Mouse (Mus musculus) MEL (cell line): ENCODE measurements around the gene Ccdc185. TPM values are rescaled to one million over a fixed set of nuclear protein-coding genes. Genes with fewer than 3 reads are reported as not detected.

ENCODE experiments used
- DNase-seq: peaks from one replicate; pipeline ENCODE4 v3.0.0; 2011; ENCODE audit warnings: low read depth, low spot score
- H3K27ac ChIP-seq: 2 replicates; pipeline ENCODE4 v1.5.1; 2012; ENCODE audit warnings: low read depth, mild to moderate bottlenecking, control low read depth, low read length, moderate library complexity; ENCODE audit not compliant: control insufficient read depth
- H3K27me3 ChIP-seq, 2 experiments: fragments of 150-350 bp in 1 of 2; sonication (generic) in 1 of 2; 2 replicates each; pipeline ENCODE4 v1.6.1; 2012; ENCODE audit warnings: low read length in 2 of 2, mild to moderate bottlenecking in 2 of 2, improper control_type of control experiment in 1 of 2, moderate library complexity in 1 of 2; ENCODE audit not compliant: insufficient read depth in 2 of 2, control insufficient read depth in 1 of 2
- H3K36me3 ChIP-seq, 2 experiments: 2 replicates each; pipeline ENCODE4 v1.6.1; 2012 to 2014; ENCODE audit warnings: low read length in 2 of 2, improper control_type of control experiment in 1 of 2, inconsistent platforms in 1 of 2, mild to moderate bottlenecking in 1 of 2; ENCODE audit not compliant: insufficient read depth in 2 of 2, control insufficient read depth in 1 of 2
- H3K4me1 ChIP-seq, 2 experiments: fragments of 150-350 bp in 1 of 2; sonication (generic) in 1 of 2; 2 replicates each; pipeline ENCODE4 v1.6.1; 2012; ENCODE audit warnings: low read length in 2 of 2, improper control_type of control experiment in 1 of 2, mild to moderate bottlenecking in 1 of 2; ENCODE audit not compliant: insufficient read depth in 2 of 2, control insufficient read depth in 1 of 2
- H3K4me3 ChIP-seq, 2 experiments: fragments of 150-350 bp in 1 of 2; sonication (generic) in 1 of 2; 2 replicates each; pipeline ENCODE4 v1.5.1; 2012; ENCODE audit warnings: low read depth in 2 of 2, low read length in 2 of 2, mild to moderate bottlenecking in 2 of 2, moderate library complexity in 2 of 2, control low read depth in 1 of 2, improper control_type of control experiment in 1 of 2; ENCODE audit not compliant: control insufficient read depth in 1 of 2, insufficient read depth in 1 of 2
- H3K79me2 ChIP-seq: 2 replicates; pipeline ENCODE4 v1.6.1; 2012; ENCODE audit warnings: mild to moderate bottlenecking, low read length, moderate library complexity; ENCODE audit not compliant: control insufficient read depth, poor library complexity, insufficient read depth
- H3K9ac ChIP-seq: 2 replicates; pipeline ENCODE4 v1.6.1; 2012; ENCODE audit warnings: low read depth, mild to moderate bottlenecking, control low read depth, low read length, moderate library complexity; ENCODE audit not compliant: control insufficient read depth, poor library complexity, severe bottlenecking
- H3K9me3 ChIP-seq: fragments of 150-350 bp; sonication (generic); replicated peaks from 2 replicates; pipeline ENCODE4 v1.6.1; 2012; ENCODE audit warnings: mild to moderate bottlenecking, low read length, improper control_type of control experiment, moderate library complexity; ENCODE audit not compliant: insufficient read depth
- BHLHE40 ChIP-seq: IDR thresholded peaks from 2 replicates; pipeline ENCODE4 v1.6.1; 2012; ENCODE audit warnings: low read depth, mild to moderate bottlenecking, inconsistent platforms, low read length, improper control_type of control experiment, borderline replicate concordance
- CHD1 ChIP-seq: IDR thresholded peaks from 2 replicates; pipeline ENCODE4 v1.6.1; 2012; ENCODE audit warnings: low read depth, mild to moderate bottlenecking, inconsistent platforms, low read length, improper control_type of control experiment
- CHD2 ChIP-seq: IDR thresholded peaks from 2 replicates; pipeline ENCODE4 v1.6.1; 2011; ENCODE audit warnings: low read length, improper control_type of control experiment
- ELF1 ChIP-seq: IDR thresholded peaks from 2 replicates; pipeline ENCODE4 v1.6.1; 2014; ENCODE audit warnings: low read depth, mild to moderate bottlenecking, inconsistent platforms, low read length, improper control_type of control experiment, moderate library complexity
- ETS1 ChIP-seq: IDR thresholded peaks from 2 replicates; pipeline ENCODE4 v1.6.1; 2012; ENCODE audit warnings: low read depth, mild to moderate bottlenecking, inconsistent platforms, low read length, improper control_type of control experiment, moderate library complexity
- GABPA ChIP-seq: IDR thresholded peaks from 2 replicates; pipeline ENCODE4 v1.6.1; 2012; ENCODE audit warnings: low read depth, mild to moderate bottlenecking, inconsistent platforms, low read length, improper control_type of control experiment, moderate library complexity
- KAT2A ChIP-seq: conservative IDR thresholded peaks from 2 replicates; pipeline ENCODE4 v1.6.1; 2012; ENCODE audit warnings: low read depth, low read length, improper control_type of control experiment, inconsistent platforms
- MAZ ChIP-seq: IDR thresholded peaks from 2 replicates; pipeline ENCODE4 v1.6.1; 2012; ENCODE audit warnings: low read depth, mild to moderate bottlenecking, inconsistent platforms, low read length, improper control_type of control experiment
- MEF2A ChIP-seq: IDR thresholded peaks from 2 replicates; pipeline ENCODE4 v1.6.1; 2014; ENCODE audit warnings: low read depth, mild to moderate bottlenecking, inconsistent platforms, low read length, improper control_type of control experiment; ENCODE audit not compliant: poor library complexity, insufficient replicate concordance, severe bottlenecking; ENCODE audit errors: extremely low read depth
- MYB ChIP-seq: IDR thresholded peaks from 2 replicates; pipeline ENCODE4 v1.6.1; 2011; ENCODE audit warnings: mild to moderate bottlenecking, low read depth, low read length, improper control_type of control experiment
- NELFE ChIP-seq: IDR thresholded peaks from 2 replicates; pipeline ENCODE4 v1.6.1; 2011; ENCODE audit warnings: low read depth, low read length, improper control_type of control experiment
- POLR2A ChIP-seq, 2 experiments: IDR thresholded peaks; 2 replicates each; pipeline ENCODE4 v1.6.1; 2011 to 2012; ENCODE audit warnings: low read length in 2 of 2, mild to moderate bottlenecking in 2 of 2, control low read depth in 1 of 2, improper control_type of control experiment in 1 of 2, low read depth in 1 of 2, moderate library complexity in 1 of 2; ENCODE audit not compliant: control insufficient read depth in 1 of 2, insufficient read depth in 1 of 2, poor library complexity in 1 of 2
- POLR2AphosphoS2 ChIP-seq: IDR thresholded peaks from 2 replicates; pipeline ENCODE4 v1.6.1; 2011; ENCODE audit warnings: low read length, improper control_type of control experiment
- RAD21 ChIP-seq: IDR thresholded peaks from 2 replicates; pipeline ENCODE4 v1.6.1; 2011; ENCODE audit warnings: mild to moderate bottlenecking, low read depth, low read length, improper control_type of control experiment
- TAL1 ChIP-seq: IDR thresholded peaks from 2 replicates; pipeline ENCODE4 v1.6.1; 2012; ENCODE audit warnings: mild to moderate bottlenecking, inconsistent platforms, low read length, moderate library complexity, mixed read lengths
- TCF12 ChIP-seq: IDR thresholded peaks from 2 replicates; pipeline ENCODE4 v1.6.1; 2014; ENCODE audit warnings: low read depth, mild to moderate bottlenecking, inconsistent platforms, low read length, improper control_type of control experiment, moderate library complexity
- USF1 ChIP-seq: IDR thresholded peaks from 2 replicates; pipeline ENCODE4 v1.6.1; 2014; ENCODE audit warnings: low read depth, mild to moderate bottlenecking, inconsistent platforms, low read length, improper control_type of control experiment, moderate library complexity
- ZKSCAN1 ChIP-seq: IDR thresholded peaks from 2 replicates; pipeline ENCODE4 v1.6.1; 2012; ENCODE audit warnings: low read depth, mild to moderate bottlenecking, inconsistent platforms, low read length, improper control_type of control experiment, moderate library complexity
- ZMIZ1 ChIP-seq: IDR thresholded peaks from 2 replicates; pipeline ENCODE4 v1.6.1; 2012; ENCODE audit warnings: low read depth, mild to moderate bottlenecking, inconsistent platforms, low read length, improper control_type of control experiment, moderate library complexity
- polyA plus RNA-seq, 2 experiments: library from polyadenylated mRNA; stranded (reverse) in 1 of 2; unstranded in 1 of 2; fragments of >175 nt in 1 of 2; fragments of >200 nt in 1 of 2; gene quantifications; 2 replicates each; pipeline versions ENCODE4 v1.2.1 to v1.2.4; 2012; ENCODE audit warnings: low replicate concordance in 2 of 2, low read depth in 1 of 2; ENCODE audit not compliant: insufficient read length in 2 of 2, insufficient read depth in 1 of 2, missing spikeins in 1 of 2
- total RNA-seq: library from RNA; depleted of rRNA; stranded (reverse); fragments of 300-350 nt; gene quantifications from 2 replicates; pipeline ENCODE4 v1.2.3, GENCODE M21; 2012; rRNA removed

Ccdc185 gene
- not detected in 2 replicates for total RNA-seq
- not detected for polyA plus RNA-seq

- no peak for DNase-seq
- no peak within 1 kb of the TSS for H3K4me3 ChIP-seq
- TF ChIP-seq CHD2 (no peak), TAL1 (no peak), RAD21 (no peak), KAT2A (no peak), ZMIZ1 (no peak), NELFE (no peak), TCF12 (no peak), GABPA (no peak), POLR2A (IDR thresholded peaks at IDR 0.05; ENCODE audit: control insufficient read depth in 1 of 2, insufficient read depth in 1 of 2, low read depth in 1 of 2, low read length in 2 of 2, poor library complexity in 1 of 2) (no peak), POLR2AphosphoS2 (no peak), MAZ (no peak), BHLHE40 (no peak), MEF2A (no peak), MYB (no peak), ETS1 (no peak), CHD1 (no peak)
- no peaks in the 10 kb centered on the region for H3K79me2 ChIP-seq
- no peak within 1 kb of the TSS for H3K9ac ChIP-seq
- no peaks in the 10 kb centered on the region for H3K4me1 ChIP-seq
- H3K27me3 ChIP-seq: no peaks in the 10 kb centered on the region
- no peaks in the 10 kb centered on the region for H3K36me3 ChIP-seq
- no peaks in the 10 kb centered on the region for H3K9me3 ChIP-seq
- no peak within 1 kb of the TSS for H3K27ac ChIP-seq
These were observed at the start of gene Ccdc185 for GRCm38 (mm10) chr1:182749080-182749479. TSS of gene Ccdc185 (minus strand) at chr1:182749180.

- Histone ChIP-seq H3K9me3 (no peaks in the 10 kb centered on the region), H3K79me2 (no peaks in the 10 kb centered on the region), H3K9ac (no peak overlapping the region), H3K27me3 (no peaks in the 10 kb centered on the region), H3K4me1 (no peaks in the 10 kb centered on the region), H3K4me3 (no peak overlapping the region), H3K36me3 (no peaks in the 10 kb centered on the region), H3K27ac (no peak overlapping the region)
- TF ChIP-seq ZKSCAN1: no peak
- no peak for TF ChIP-seq ELF1
- no peak for TF ChIP-seq USF1
- no peak for DNase-seq
These were observed 48.1 kb upstream of the Ccdc185 start for GRCm38 (mm10) chr1:182797048-182797447.
